Mouse (Mus musculus) spleen, adult 2 months (tissue): ENCODE measurements around the gene Crls1.

Experiments used
- CTCF ChIP-seq: fragments of 200-500 bp; IDR thresholded peaks from 2 replicates; pipeline ENCODE4 v1.5.1; 2011; ENCODE audit warnings: mild to moderate bottlenecking, inconsistent platforms; ENCODE audit not compliant: insufficient read depth, insufficient read length, insufficient replicate concordance; ENCODE audit errors: extremely low read depth
- POLR2A ChIP-seq: fragments of 200-500 bp; IDR thresholded peaks from 2 replicates; pipeline ENCODE4 v1.6.1; 2011; ENCODE audit warnings: low read depth, low read length, inconsistent platforms

DNA sequence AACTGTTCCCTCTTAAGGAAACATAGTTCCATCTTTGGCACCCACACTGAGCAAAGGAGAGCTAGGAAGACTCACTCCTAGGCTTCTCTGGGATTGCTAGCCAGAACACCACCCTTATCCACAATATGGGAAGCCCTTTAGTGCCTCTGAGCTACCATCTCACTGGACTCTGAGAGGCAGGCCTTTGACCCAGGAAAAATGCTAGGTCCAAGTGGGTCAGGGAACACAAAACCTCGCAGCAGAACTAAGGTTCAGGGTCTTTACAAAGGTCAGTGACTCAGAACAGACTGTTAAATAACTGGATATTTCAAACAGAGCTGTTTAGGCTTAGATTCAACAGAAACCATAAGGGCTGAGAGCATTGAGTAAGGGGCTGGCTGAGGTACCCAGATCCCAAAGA lies 30.5 kb downstream of the Crls1 start:
- TF ChIP-seq POLR2A: no peak
- TF ChIP-seq CTCF: no peak
